Mouse (Mus musculus) stomach, embryonic 14.5 days (tissue): ENCODE results near the gene Tgfa. TPM values are rescaled to one million over a fixed set of nuclear protein-coding genes. Genes with fewer than 3 reads are reported as not detected.
A peak's percentile ranks its signal among the peaks of the same experiment; 100 is the strongest.

Source experiments
- ATAC-seq: fragments of 200-750 bp; cut with Nextera tagmentation; 2 replicates; pipeline ENCODE4 v1.8.0; 2017; ENCODE audit warnings: low read depth, moderate TSS enrichment; ENCODE audit not compliant: insufficient number of reproducible peaks, insufficient read depth, low FRiP score
- H3K27ac ChIP-seq: fragments of 300-500 bp; sonication (generic); 2 replicates; pipeline ENCODE4 v1.5.1; 2014; ENCODE audit warnings: mild to moderate bottlenecking, low read length, moderate library complexity, mixed read lengths
- H3K27me3 ChIP-seq: fragments of 300-500 bp; sonication (generic); 2 replicates; pipeline ENCODE4 v1.6.1; 2014; ENCODE audit warnings: low read length, control low read depth, mixed read lengths; ENCODE audit not compliant: control insufficient read depth, insufficient read depth
- H3K36me3 ChIP-seq: fragments of 300-500 bp; sonication (generic); 2 replicates; pipeline ENCODE4 v1.6.1; 2014; ENCODE audit warnings: mild to moderate bottlenecking, control low read depth, low read length, moderate library complexity, mixed read lengths; ENCODE audit not compliant: control insufficient read depth, insufficient read depth
- H3K4me1 ChIP-seq: fragments of 300-500 bp; sonication (generic); 2 replicates; pipeline ENCODE4 v1.6.1; 2014; ENCODE audit warnings: low read length, control low read depth, mixed read lengths; ENCODE audit not compliant: control insufficient read depth, insufficient read depth
- H3K4me2 ChIP-seq: fragments of 300-500 bp; sonication (generic); replicated peaks from 2 replicates; pipeline ENCODE4 v1.6.1; 2014; ENCODE audit warnings: low read depth, low read length, control low read depth
- H3K4me3 ChIP-seq: fragments of 300-500 bp; sonication (generic); 2 replicates; pipeline ENCODE4 v1.5.1; 2014; ENCODE audit warnings: low read depth, low read length, control low read depth
- H3K9ac ChIP-seq: fragments of 300-500 bp; sonication (generic); replicated peaks from 2 replicates; pipeline ENCODE4 v1.6.1; 2014; ENCODE audit warnings: low read depth, mild to moderate bottlenecking, control low read depth, low read length, moderate library complexity, mixed read lengths
- H3K9me3 ChIP-seq: fragments of 300-500 bp; sonication (generic); 2 replicates; pipeline ENCODE4 v1.6.1; 2016; ENCODE audit warnings: low read depth, low read length, control low read depth; ENCODE audit not compliant: control insufficient read depth
- WGBS: fragments of 180-500 bp; shearing (Covaris S2); extraction: QIAGEN DNeasy Blood & Tissue Kit; methylation state at CpG from one replicate; pipeline ENCODE4 v1.1.7; 2014; 5-methylcytosine and 5-hydroxymethylcytosine counted together
- polyA plus RNA-seq: library from polyadenylated mRNA; unstranded; fragments of >200 nt; fragmentation: Nextera tagmentation; extraction: Ambion mirVana; gene quantifications from 2 replicates; pipeline ENCODE4 v1.2.1, GENCODE M21; 2014

Gene Tgfa
- polyA plus RNA-seq: 4.7 and 5.8 TPM in 2 replicates

- under 1% methylated on average over 95 of the region's 97 CpGs for WGBS
- Histone ChIP-seq H3K27me3 (no peaks in the 10 kb centered on the region), H3K9me3 (no peaks in the 10 kb centered on the region), H3K36me3 (no peaks in the 10 kb centered on the region), H3K9ac (peak within 1 kb of the TSS; percentile 49), H3K4me3 (peak within 1 kb of the TSS; percentile 56), H3K4me2 (peak within 1 kb of the TSS; percentile 92), H3K27ac (peak within 1 kb of the TSS; percentile 21; the same call in 1 of the 2 replicates), H3K4me1 (peaks cover 7% of the 10 kb centered on the region; the same call in 1 of the 2 replicates)
- peak; percentile 90 for ATAC-seq
These were observed at the start of gene Tgfa for GRCm38 (mm10) chr6:86194941-86195932. Gene Tgfa, plus strand, starts transcription at chr6:86195223.

GRCm38 (mm10) chr6:86148518-86148917 lies 46.5 kb upstream of the Tgfa start:
- no peak overlapping the region for H3K4me3 ChIP-seq
- 28% methylated on average over 4 of the region's 4 CpGs for WGBS
- no peak overlapping the region for H3K9ac ChIP-seq
- H3K9me3 ChIP-seq: no peaks in the 10 kb centered on the region
- H3K27me3 ChIP-seq: no peaks in the 10 kb centered on the region
- no peaks in the 10 kb centered on the region for H3K4me1 ChIP-seq
- no peak for ATAC-seq
- H3K4me2 ChIP-seq: no peak overlapping the region
- H3K27ac ChIP-seq: no peak overlapping the region
- H3K36me3 ChIP-seq: no peaks in the 10 kb centered on the region

GRCm38 (mm10) chr6:86149001-86149400 lies 46.0 kb upstream of the Tgfa start:
- H3K9me3 ChIP-seq: no peaks in the 10 kb centered on the region
- ATAC-seq: no peak
- WGBS: 49% methylated on average over 4 of the region's 4 CpGs
- H3K36me3 ChIP-seq: no peaks in the 10 kb centered on the region
- no peak overlapping the region for H3K9ac ChIP-seq
- no peaks in the 10 kb centered on the region for H3K27me3 ChIP-seq
- no peak overlapping the region for H3K4me2 ChIP-seq
- H3K4me1 ChIP-seq: no peaks in the 10 kb centered on the region
- H3K27ac ChIP-seq: no peak overlapping the region
- no peak overlapping the region for H3K4me3 ChIP-seq

GRCm38 (mm10) chr6:86152676-86153075 lies 42.3 kb upstream of the Tgfa start:
- Histone ChIP-seq H3K36me3 (no peaks in the 10 kb centered on the region), H3K4me2 (no peak overlapping the region), H3K27ac (no peak overlapping the region), H3K4me3 (no peak overlapping the region), H3K9ac (no peak overlapping the region), H3K4me1 (no peaks in the 10 kb centered on the region), H3K27me3 (no peaks in the 10 kb centered on the region), H3K9me3 (no peaks in the 10 kb centered on the region)
- ATAC-seq: no peak
- WGBS: 90% methylated on average over 7 of the region's 7 CpGs

- ATAC-seq: 0 out of 2 replicates have a peak, but pooled peaks have one; percentile 14
- Histone ChIP-seq H3K9me3 (no peaks in the 10 kb centered on the region), H3K4me2 (no peak overlapping the region), H3K4me3 (no peak overlapping the region), H3K27me3 (no peaks in the 10 kb centered on the region), H3K36me3 (no peaks in the 10 kb centered on the region), H3K4me1 (no peaks in the 10 kb centered on the region), H3K9ac (no peak overlapping the region), H3K27ac (no peak overlapping the region)
- WGBS: 68% methylated on average over 8 of the region's 8 CpGs
These were observed 41.5 kb upstream of the Tgfa start for GRCm38 (mm10) chr6:86153436-86153990.

- no peaks in the 10 kb centered on the region for H3K27me3 ChIP-seq
- no peaks in the 10 kb centered on the region for H3K9me3 ChIP-seq
- no peak overlapping the region for H3K4me3 ChIP-seq
- no peak overlapping the region for H3K27ac ChIP-seq
- H3K36me3 ChIP-seq: no peaks in the 10 kb centered on the region
- no peak overlapping the region for H3K9ac ChIP-seq
- no peaks in the 10 kb centered on the region for H3K4me1 ChIP-seq
- 71% methylated on average over 5 of the region's 5 CpGs for WGBS
- no peak overlapping the region for H3K4me2 ChIP-seq
- ATAC-seq: no peak
These were observed 41.0 kb upstream of the Tgfa start for GRCm38 (mm10) chr6:86154006-86154405.

- no peaks in the 10 kb centered on the region for H3K27me3 ChIP-seq
- no peak overlapping the region for H3K4me3 ChIP-seq
- no peak for ATAC-seq
- H3K9ac ChIP-seq: no peak overlapping the region
- H3K27ac ChIP-seq: no peak overlapping the region
- H3K4me2 ChIP-seq: no peak overlapping the region
- no peaks in the 10 kb centered on the region for H3K9me3 ChIP-seq
- no peaks in the 10 kb centered on the region for H3K4me1 ChIP-seq
- WGBS: 47% methylated on average over 2 of the region's 2 CpGs
- no peaks in the 10 kb centered on the region for H3K36me3 ChIP-seq
These were observed 40.5 kb upstream of the Tgfa start for GRCm38 (mm10) chr6:86154481-86154880.

- Histone ChIP-seq H3K27ac (no peak overlapping the region), H3K36me3 (no peaks in the 10 kb centered on the region), H3K4me3 (no peak overlapping the region), H3K4me2 (no peak overlapping the region), H3K4me1 (no peaks in the 10 kb centered on the region), H3K27me3 (no peaks in the 10 kb centered on the region), H3K9ac (no peak overlapping the region), H3K9me3 (no peaks in the 10 kb centered on the region)
- 54% methylated on average over 17 of the region's 17 CpGs for WGBS
- ATAC-seq: no peak
These were observed 37.5 kb upstream of the Tgfa start for GRCm38 (mm10) chr6:86157253-86158234.
